ENCODE assay signal across 10 mouse cellular contexts in the genomic region with DNA sequence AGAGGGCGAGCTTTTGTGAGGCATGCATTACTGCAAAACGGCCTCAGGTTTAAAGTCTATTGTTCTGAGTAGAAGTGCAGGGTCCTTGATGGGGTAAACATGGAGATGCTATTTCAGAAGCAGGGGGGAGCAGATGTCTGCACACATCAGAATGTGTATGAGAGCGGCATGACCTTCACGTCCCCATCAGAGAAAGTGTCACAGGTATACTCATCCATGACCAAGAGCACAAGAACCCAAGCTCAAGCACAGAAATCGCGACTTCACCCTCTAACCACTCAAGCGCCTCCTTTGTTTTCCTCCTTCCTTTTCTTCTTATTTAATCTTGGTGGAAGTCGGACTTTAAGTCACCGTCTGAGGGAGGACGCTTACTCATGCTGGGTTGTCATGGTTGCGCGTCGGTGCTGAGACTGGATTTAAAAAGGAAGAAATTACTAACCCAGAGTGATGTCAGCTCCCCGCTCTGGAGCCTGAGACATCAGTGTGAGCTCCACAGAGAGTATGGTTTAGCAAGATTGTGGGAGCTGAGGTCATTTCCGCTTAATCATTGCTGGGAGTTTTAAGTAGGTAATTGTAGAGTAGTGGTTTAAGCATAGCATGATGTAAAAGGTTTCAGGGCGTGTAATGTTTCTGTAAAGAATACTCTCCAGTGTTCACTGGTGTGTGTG.
DNase-seq lines count a peak whose midpoint lies in the region; ATAC-seq lines count a peak whose summit lies in the region.
"Had no signal": no experiment of that assay in that cellular context is flagged by ENCODE, and none has a peak within 500 bp of the region (broad histone marks: within the 10 kb centered on the region; RNA-seq: fewer than 3 reads in every experiment).

No protein-coding gene starts in this region.

- H3K4me2 ChIP-seq in heart, embryonic 12.5 days: no peak overlapping the region
- H3K4me2 ChIP-seq: forebrain, embryonic 12.5 days had no signal

- no peaks in the 10 kb centered on the region for H3K9me3 ChIP-seq in heart, embryonic 12.5 days (replicated peaks)
- H3K9me3 ChIP-seq: forebrain, embryonic 12.5 days had no signal

- H3K36me3 ChIP-seq in heart, embryonic 12.5 days: no peaks in the 10 kb centered on the region
- H3K36me3 ChIP-seq: forebrain, embryonic 12.5 days had no signal

- no peaks in the 10 kb centered on the region for H3K27me3 ChIP-seq in heart, embryonic 12.5 days (replicated peaks)
- H3K27me3 ChIP-seq: forebrain, embryonic 12.5 days had no signal

- H3K4me3 ChIP-seq in heart, embryonic 12.5 days: no peak overlapping the region
- H3K4me3 ChIP-seq: forebrain, embryonic 12.5 days had no signal

- 67% methylated on average over 16 of the region's 16 CpGs for WGBS in heart, embryonic 12.5 days

- peak; percentile 39; the same call in 1 of the 2 replicates for ATAC-seq in heart, embryonic 12.5 days (ENCODE audit: insufficient number of reproducible peaks, low FRiP score)
- peak; percentile 56 for ATAC-seq in monocyte, adult 5-6 weeks (replicated peaks; ENCODE audit: insufficient number of reproducible peaks, low FRiP score, low TSS enrichment, poor library complexity, severe bottlenecking)

- H3K27ac ChIP-seq in heart, embryonic 12.5 days (ENCODE audit: poor library complexity, severe bottlenecking): no peak overlapping the region
- H3K27ac ChIP-seq: forebrain, embryonic 12.5 days had no signal

- no peak for DNase-seq in heart, adult 11 months
- peak; percentile 78 for DNase-seq in 416B (ENCODE audit: low read depth)
- peak; percentile 60 to 77 for DNase-seq in frontal cortex, postnatal 36 days (ENCODE audit: low spot score in 2 of 2)
- no peak for DNase-seq in kidney, adult 9 months
- no peak for DNase-seq in gastrocnemius, postnatal 4 days (ENCODE audit: low spot score in 2 of 2)
- no peak for DNase-seq in thymus, postnatal 14 days
- DNase-seq: kidney, adult 11 months had no signal

- H3K4me1 ChIP-seq in heart, embryonic 12.5 days (replicated peaks): 0 out of 2 replicates have a peak, but pooled peaks cover 3% of the 10 kb centered on the region

- H3K9ac ChIP-seq in heart, embryonic 12.5 days: no peak overlapping the region
- H3K9ac ChIP-seq: forebrain, embryonic 12.5 days had no signal

Comparison
In these comparisons a context has a peak if more than half of its experiments do, and no peak if none do; other contexts are left out.
1. DNase-seq: peak in 416B (single experiment) and frontal cortex, postnatal 36 days (2 of 2); none in heart, adult 11 months (single experiment), kidney, adult 9 months (single experiment), gastrocnemius, postnatal 4 days (0 of 2) and thymus, postnatal 14 days (single experiment).